Mouse (Mus musculus) intestine, embryonic 16.5 days (tissue): ENCODE results near the gene Cacng2. TPM values are rescaled to one million over a fixed set of nuclear protein-coding genes. Genes with fewer than 3 reads are reported as not detected.

Experiments
- ATAC-seq: fragments of 200-750 bp; cut with Nextera tagmentation; 2 replicates; pipeline ENCODE4 v1.8.0; 2017; ENCODE audit warnings: moderate TSS enrichment, moderate library complexity
- H3K27ac ChIP-seq: fragments of 300-500 bp; sonication (generic); 2 replicates; pipeline ENCODE4 v1.5.1; 2014; ENCODE audit warnings: mild to moderate bottlenecking, low read length
- H3K27me3 ChIP-seq: fragments of 300-500 bp; sonication (generic); replicated peaks from 2 replicates; pipeline ENCODE4 v1.6.1; 2014; ENCODE audit warnings: low read length, control low read depth, mixed read lengths; ENCODE audit not compliant: control insufficient read depth, insufficient read depth
- H3K36me3 ChIP-seq: fragments of 300-500 bp; sonication (generic); 2 replicates; pipeline ENCODE4 v1.6.1; 2014; ENCODE audit warnings: low read length, control low read depth; ENCODE audit not compliant: control insufficient read depth, insufficient read depth
- H3K4me1 ChIP-seq: fragments of 300-500 bp; sonication (generic); 2 replicates; pipeline ENCODE4 v1.6.1; 2014; ENCODE audit warnings: low read length, control low read depth, mixed read lengths; ENCODE audit not compliant: control insufficient read depth, insufficient read depth
- H3K4me2 ChIP-seq: fragments of 300-500 bp; sonication (generic); 2 replicates; pipeline ENCODE4 v1.6.1; 2014; ENCODE audit warnings: low read depth, low read length, control low read depth
- H3K4me3 ChIP-seq: fragments of 300-500 bp; sonication (generic); 2 replicates; pipeline ENCODE4 v1.5.1; 2014; ENCODE audit warnings: mild to moderate bottlenecking, low read length
- H3K9ac ChIP-seq: fragments of 300-500 bp; sonication (generic); 2 replicates; pipeline ENCODE4 v1.6.1; 2014; ENCODE audit warnings: low read depth, low read length
- H3K9me3 ChIP-seq: fragments of 300-500 bp; sonication (generic); 2 replicates; pipeline ENCODE4 v1.6.1; 2016; ENCODE audit warnings: low read length, control low read depth; ENCODE audit not compliant: control insufficient read depth
- WGBS: fragments of 180-500 bp; shearing (Covaris S2); extraction: QIAGEN DNeasy Blood & Tissue Kit; methylation state at CpG from one replicate; pipeline ENCODE4 v1.1.7; 2014; 5-methylcytosine and 5-hydroxymethylcytosine counted together
- polyA plus RNA-seq: library from polyadenylated mRNA; unstranded; fragments of >200 nt; fragmentation: Nextera tagmentation; extraction: Ambion mirVana; gene quantifications from 2 replicates; pipeline ENCODE4 v1.2.1, GENCODE M21; 2015

Gene Cacng2
- polyA plus RNA-seq, 1 experiment from 2014 or later, result 0.07 TPM

DNA sequence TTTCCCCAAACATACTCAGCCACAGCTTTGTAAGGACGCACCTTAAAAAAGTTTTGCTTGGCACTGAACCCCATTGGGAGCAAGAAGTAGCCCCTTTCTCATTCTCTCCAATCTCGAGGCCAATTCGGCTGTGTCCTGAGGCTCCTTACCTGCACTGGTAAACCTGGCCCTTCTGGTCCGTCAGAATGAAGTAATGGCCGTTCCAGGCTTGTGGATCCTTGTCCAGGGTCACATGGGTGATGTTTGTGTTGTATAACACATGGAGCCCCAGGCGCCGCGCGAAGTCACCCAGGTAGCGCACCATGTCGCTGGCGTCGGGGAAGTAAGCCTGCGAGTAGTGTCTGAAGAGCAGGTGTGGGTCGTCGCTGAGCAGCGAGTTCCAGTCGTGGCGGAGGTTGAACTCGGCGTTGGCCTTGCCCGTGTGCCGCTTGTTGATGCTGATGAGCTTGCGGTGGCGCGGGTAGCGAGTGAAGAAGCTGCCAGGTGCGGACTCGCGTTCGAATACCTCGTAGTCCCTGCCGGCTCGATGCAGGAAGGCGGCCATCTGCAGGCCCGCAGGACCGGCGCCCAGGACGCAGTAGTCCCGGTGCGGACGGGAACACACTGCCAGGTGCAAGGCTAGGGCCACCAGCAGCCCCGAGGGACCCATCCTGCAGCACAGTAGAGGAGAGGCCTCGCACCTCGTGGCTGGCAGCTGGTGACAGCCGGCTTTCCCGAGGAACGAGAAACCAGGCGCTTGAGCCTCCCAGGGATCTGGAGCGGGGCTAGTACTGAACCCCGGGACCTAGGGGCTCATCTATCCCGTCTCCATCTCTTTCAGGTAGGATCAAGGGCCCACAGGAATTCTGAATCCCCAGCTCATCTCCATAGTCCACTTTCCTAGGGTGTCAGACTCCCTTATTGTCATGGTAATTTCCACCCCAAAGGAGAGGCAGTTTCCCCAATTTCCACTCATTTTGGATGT lies 164.1 kb downstream of the Cacng2 start:
- H3K9ac ChIP-seq, result peak overlapping the region; percentile 55
- WGBS, result 9% methylated on average over 52 of the region's 52 CpGs
- H3K36me3 ChIP-seq, result peaks cover 22% of the 10 kb centered on the region
- peak overlapping the region; percentile 96 for H3K4me2 ChIP-seq
- peaks cover 12% of the 10 kb centered on the region for H3K27me3 ChIP-seq
- no peaks in the 10 kb centered on the region for H3K9me3 ChIP-seq
- ATAC-seq, result peak; percentile 12; the same call in 1 of the 2 replicates
- H3K27ac ChIP-seq, result no peak overlapping the region
- peak overlapping the region; percentile 58 for H3K4me3 ChIP-seq
- peaks cover 17% of the 10 kb centered on the region for H3K4me1 ChIP-seq

DNA sequence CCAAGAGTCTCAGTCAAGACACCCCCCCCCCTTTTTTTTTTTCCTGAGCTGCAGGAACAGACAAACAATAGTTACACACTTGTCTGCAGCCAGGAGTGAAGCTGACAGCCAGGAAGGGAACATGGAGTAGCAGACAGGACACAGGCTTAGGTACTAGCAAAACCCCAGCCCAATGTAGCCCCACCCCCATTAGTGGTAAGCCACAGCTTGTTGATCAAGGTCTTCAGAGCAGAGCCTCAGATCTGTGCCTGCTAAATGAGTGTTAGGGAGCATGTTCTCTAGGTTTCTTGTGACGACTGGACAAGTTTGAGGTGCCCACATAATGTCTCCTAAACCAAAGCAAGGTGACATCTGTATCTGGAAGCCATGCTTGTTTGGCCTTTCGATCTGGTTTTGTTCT lies 165.5 kb downstream of the Cacng2 start:
- peaks cover 9% of the 10 kb centered on the region for H3K36me3 ChIP-seq
- peaks cover 12% of the 10 kb centered on the region for H3K27me3 ChIP-seq
- WGBS, result 95% methylated on average over 2 of the region's 2 CpGs
- no peak overlapping the region for H3K27ac ChIP-seq
- H3K4me1 ChIP-seq, result peaks cover 17% of the 10 kb centered on the region
- H3K9ac ChIP-seq, result no peak overlapping the region
- ATAC-seq, result no peak
- no peak overlapping the region for H3K4me3 ChIP-seq
- H3K4me2 ChIP-seq, result no peak overlapping the region
- no peaks in the 10 kb centered on the region for H3K9me3 ChIP-seq

DNA sequence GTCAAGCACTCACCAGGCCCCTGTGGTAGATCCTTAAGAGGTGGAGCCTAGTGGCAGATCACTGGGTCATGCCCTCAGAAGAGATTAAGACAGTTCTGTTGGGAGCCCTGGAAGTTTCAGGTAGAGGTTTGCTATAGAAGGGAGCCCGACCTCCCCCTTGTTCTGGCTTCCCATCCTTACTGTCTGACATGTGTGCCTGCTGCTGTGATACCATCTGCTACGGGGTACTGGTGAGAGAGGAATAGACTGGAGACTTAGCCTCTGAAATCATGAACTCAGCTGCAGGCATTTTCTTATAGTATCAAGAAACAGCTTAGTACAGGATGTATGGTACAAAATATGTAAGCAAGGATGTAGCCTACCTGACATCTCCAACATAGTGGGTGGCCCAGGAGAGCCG lies 166.9 kb downstream of the Cacng2 start:
- Histone ChIP-seq H3K27me3 (peaks cover 12% of the 10 kb centered on the region), H3K4me1 (peaks cover 17% of the 10 kb centered on the region), H3K4me2 (no peak overlapping the region), H3K36me3 (no peaks in the 10 kb centered on the region), H3K27ac (no peak overlapping the region), H3K9ac (no peak overlapping the region), H3K4me3 (no peak overlapping the region), H3K9me3 (no peaks in the 10 kb centered on the region)
- ATAC-seq, result no peak
- 76% methylated on average over 3 of the region's 3 CpGs for WGBS

DNA sequence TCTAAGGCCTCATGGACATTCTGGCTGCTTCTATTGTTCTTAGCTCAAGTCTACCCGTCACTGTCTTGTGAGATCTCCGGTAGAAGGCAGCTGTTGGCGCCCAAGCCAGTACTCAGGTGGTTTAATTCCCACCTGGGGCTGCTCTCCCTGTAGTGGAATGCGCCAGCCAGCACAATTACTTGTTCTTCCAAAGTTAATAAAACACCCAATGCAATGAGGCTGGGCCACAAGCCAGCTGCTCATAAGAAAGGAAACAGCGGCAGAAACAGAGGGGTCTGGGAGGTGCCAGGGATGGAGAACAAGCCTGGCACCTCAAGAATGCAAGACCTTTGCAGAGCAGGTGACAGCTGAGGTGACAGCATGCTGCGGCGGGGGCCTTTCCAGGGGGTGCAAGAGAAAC lies 170.8 kb downstream of the Cacng2 start:
- whole genome bisulfite sequencing, result 87% methylated on average over 7 of the region's 7 CpGs
- Histone ChIP-seq H3K4me1 (no peaks in the 10 kb centered on the region), H3K27ac (no peak overlapping the region), H3K27me3 (no peaks in the 10 kb centered on the region; the same call in 1 of the 2 replicates), H3K4me3 (no peak overlapping the region), H3K9ac (no peak overlapping the region), H3K4me2 (no peak overlapping the region), H3K36me3 (no peaks in the 10 kb centered on the region), H3K9me3 (no peaks in the 10 kb centered on the region)
- ATAC-seq, result no peak

DNA sequence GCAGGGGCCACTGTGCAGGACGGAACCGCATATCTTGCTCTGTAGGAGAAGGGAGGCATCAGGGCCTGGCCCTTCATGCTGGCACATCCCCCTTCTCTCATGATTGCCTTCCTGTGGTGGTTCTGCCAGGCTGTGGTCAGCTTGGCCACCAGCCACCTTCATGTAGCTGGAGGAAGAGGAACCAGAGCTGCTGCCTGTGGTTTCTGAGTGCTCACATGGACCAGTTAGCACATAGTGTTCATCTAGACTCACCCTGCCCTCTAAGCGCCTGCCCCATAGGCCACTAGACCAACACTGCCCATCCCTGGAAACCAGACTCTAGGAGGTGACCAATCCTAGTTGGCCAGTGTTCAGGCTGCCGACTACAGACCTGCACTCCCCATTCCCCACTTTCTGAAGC lies 174.1 kb downstream of the Cacng2 start:
- no peak for ATAC-seq
- Histone ChIP-seq H3K4me1 (no peaks in the 10 kb centered on the region), H3K36me3 (no peaks in the 10 kb centered on the region), H3K4me3 (no peak overlapping the region), H3K9ac (no peak overlapping the region), H3K27ac (no peak overlapping the region), H3K4me2 (no peak overlapping the region), H3K27me3 (no peaks in the 10 kb centered on the region), H3K9me3 (no peaks in the 10 kb centered on the region)
- WGBS, result 76% methylated on average over 4 of the region's 4 CpGs

Other genes starting within 250 kb of the Cacng2 start
- 357 and 388 TPM in 2 replicates for gene Txn2, start 191.0 kb downstream of the Cacng2 start, polyA plus RNA-seq
- 1.8 and 2.0 TPM in 2 replicates for gene Foxred2, start 163.3 kb downstream of the Cacng2 start, polyA plus RNA-seq
- gene Eif3d, start 149.2 kb downstream of the Cacng2 start, polyA plus RNA-seq, result 166 and 186 TPM in 2 replicates
- gene Ift27, start 54.1 kb upstream of the Cacng2 start, polyA plus RNA-seq, result 51.7 and 57.4 TPM in 2 replicates
- not detected in 2 replicates for gene Pvalb, start 86.4 kb upstream of the Cacng2 start, polyA plus RNA-seq
- gene Ncf4, start 124.8 kb upstream of the Cacng2 start, polyA plus RNA-seq, result 4.2 and 5.6 TPM in 2 replicates
- gene Csf2rb2, start 185.7 kb upstream of the Cacng2 start, polyA plus RNA-seq, result 0.24 and 0.32 TPM in 2 replicates
- gene Csf2rb, start 205.7 kb upstream of the Cacng2 start, polyA plus RNA-seq, result 2.1 and 2.4 TPM in 2 replicates